25 mouse cellular contexts compared by ENCODE assay signal in genomic region chr8:46295951-46296350, GRCm38 (mm10). TPM values are rescaled to one million over a fixed set of nuclear protein-coding genes. Genes with fewer than 3 reads are reported as not detected.
A peak's percentile ranks its signal among the peaks of the same experiment; 100 is the strongest.
DNase-seq lines count a peak whose midpoint lies in the region; ATAC-seq and TF ChIP-seq lines count a peak whose summit lies in the region.
"Had no signal": no experiment of that assay in that cellular context is flagged by ENCODE, and none has a peak within 500 bp of the region (broad histone marks: within the 10 kb centered on the region; RNA-seq: fewer than 3 reads in every experiment).

No protein-coding gene starts in this region.

- peak overlapping the region; percentile 16 for H3K4me3 ChIP-seq in forebrain, embryonic 12.5 days (replicated peaks)
- no peak overlapping the region for H3K4me3 ChIP-seq in forebrain, embryonic 14.5 days (ENCODE audit: low read depth, low read length)
- H3K4me3 ChIP-seq in midbrain, embryonic 10.5 days, result peak overlapping the region; percentile 33
- H3K4me3 ChIP-seq in midbrain, postnatal 0 days (ENCODE audit: low read depth, low read length), result no peak overlapping the region
- peak overlapping the region; percentile 19; the same call in 1 of the 2 replicates for H3K4me3 ChIP-seq in limb, embryonic 10.5 days
- H3K4me3 ChIP-seq in midbrain, embryonic 15.5 days, result no peak overlapping the region
- no peak overlapping the region for H3K4me3 ChIP-seq in intestine, embryonic 16.5 days (ENCODE audit: low read length)
- H3K4me3 ChIP-seq: liver, embryonic 12.5 days had no signal

- peaks cover 95% of the 10 kb centered on the region for H3K27me3 ChIP-seq in forebrain, embryonic 12.5 days
- H3K27me3 ChIP-seq in forebrain, embryonic 14.5 days (replicated peaks; ENCODE audit: control insufficient read depth, insufficient read depth, low read length), result peaks cover 68% of the 10 kb centered on the region
- peaks cover 99% of the 10 kb centered on the region for H3K27me3 ChIP-seq in midbrain, embryonic 10.5 days (ENCODE audit: low read depth, poor library complexity, severe bottlenecking)
- H3K27me3 ChIP-seq in midbrain, postnatal 0 days (ENCODE audit: insufficient read depth, low read length), result peaks cover 76% of the 10 kb centered on the region
- H3K27me3 ChIP-seq in limb, embryonic 10.5 days (ENCODE audit: low read depth, poor library complexity, severe bottlenecking), result peaks cover 87% of the 10 kb centered on the region
- peaks cover 83% of the 10 kb centered on the region for H3K27me3 ChIP-seq in midbrain, embryonic 15.5 days (replicated peaks)
- H3K27me3 ChIP-seq in intestine, embryonic 16.5 days (replicated peaks; ENCODE audit: control insufficient read depth, insufficient read depth, low read length), result peaks cover 64% of the 10 kb centered on the region

- TF ChIP-seq CTCF in midbrain, postnatal 0 days (IDR thresholded peaks at IDR 0.05), result no peak

- H3K4me2 ChIP-seq in forebrain, embryonic 12.5 days, result peak overlapping the region; percentile 58
- no peak overlapping the region for H3K4me2 ChIP-seq in forebrain, embryonic 14.5 days (ENCODE audit: low read length)
- H3K4me2 ChIP-seq in midbrain, postnatal 0 days (ENCODE audit: low read depth, low read length, poor library complexity, severe bottlenecking), result no peak overlapping the region
- peak overlapping the region; percentile 2; the same call in 1 of the 2 replicates for H3K4me2 ChIP-seq in midbrain, embryonic 15.5 days
- H3K4me2 ChIP-seq in intestine, embryonic 16.5 days (ENCODE audit: low read depth, low read length), result no peak overlapping the region
- H3K4me2 ChIP-seq: liver, embryonic 12.5 days; lung, embryonic 14.5 days had no signal

- 0% methylated on average over 8 of the region's 8 CpGs for WGBS in forebrain, embryonic 12.5 days
- 2% methylated on average over 8 of the region's 8 CpGs for WGBS in forebrain, embryonic 14.5 days
- under 1% methylated on average over 8 of the region's 8 CpGs for WGBS in midbrain, embryonic 10.5 days
- WGBS in midbrain, postnatal 0 days, result under 1% methylated on average over 8 of the region's 8 CpGs
- under 1% methylated on average over 8 of the region's 8 CpGs for WGBS in limb, embryonic 10.5 days
- WGBS in midbrain, embryonic 15.5 days, result 0% methylated on average over 8 of the region's 8 CpGs
- WGBS in intestine, embryonic 16.5 days, result under 1% methylated on average over 8 of the region's 8 CpGs

- no peak for DNase-seq in forebrain, embryonic 14.5 days (ENCODE audit: low spot score)
- no peak for DNase-seq in midbrain, embryonic 10.5 days (ENCODE audit: low spot score)
- no peak for DNase-seq in midbrain, postnatal 0 days (ENCODE audit: low spot score)
- DNase-seq in limb, embryonic 10.5 days (ENCODE audit: low spot score), result no peak
- DNase-seq in ovary, postnatal 14 days (ENCODE audit: low spot score), result no peak
- DNase-seq: cerebellum, adult 11-12 months; kidney, adult 2 months; retina, postnatal 1 day; thymus, postnatal 4 days had no signal

- H3K4me1 ChIP-seq in forebrain, embryonic 12.5 days, result peaks cover 56% of the 10 kb centered on the region
- H3K4me1 ChIP-seq in forebrain, embryonic 14.5 days (ENCODE audit: control insufficient read depth, insufficient read depth, low read length), result 0 out of 2 replicates have a peak, but pooled peaks cover 8% of the 10 kb centered on the region
- H3K4me1 ChIP-seq in midbrain, embryonic 10.5 days, result peaks cover 60% of the 10 kb centered on the region
- peaks cover 4% of the 10 kb centered on the region for H3K4me1 ChIP-seq in midbrain, postnatal 0 days (ENCODE audit: insufficient read depth, low read length)
- peaks cover 29% of the 10 kb centered on the region for H3K4me1 ChIP-seq in limb, embryonic 10.5 days
- peaks cover 44% of the 10 kb centered on the region for H3K4me1 ChIP-seq in midbrain, embryonic 15.5 days
- 0 out of 2 replicates have a peak, but pooled peaks cover 9% of the 10 kb centered on the region for H3K4me1 ChIP-seq in intestine, embryonic 16.5 days (ENCODE audit: control insufficient read depth, insufficient read depth, low read length)
- H3K4me1 ChIP-seq: liver, embryonic 12.5 days had no signal

- no peaks in the 10 kb centered on the region for H3K9me3 ChIP-seq in forebrain, embryonic 12.5 days
- no peaks in the 10 kb centered on the region for H3K9me3 ChIP-seq in forebrain, embryonic 14.5 days (replicated peaks; ENCODE audit: control insufficient read depth, low read length)
- H3K9me3 ChIP-seq in midbrain, embryonic 10.5 days (replicated peaks), result no peaks in the 10 kb centered on the region
- H3K9me3 ChIP-seq in midbrain, postnatal 0 days (ENCODE audit: low read length), result no peaks in the 10 kb centered on the region
- no peaks in the 10 kb centered on the region for H3K9me3 ChIP-seq in limb, embryonic 10.5 days (replicated peaks)
- H3K9me3 ChIP-seq in midbrain, embryonic 15.5 days, result no peaks in the 10 kb centered on the region
- no peaks in the 10 kb centered on the region for H3K9me3 ChIP-seq in intestine, embryonic 16.5 days (ENCODE audit: control insufficient read depth, low read length)
- H3K9me3 ChIP-seq: liver, embryonic 12.5 days had no signal

- no peak for ATAC-seq in forebrain, embryonic 12.5 days (ENCODE audit: low FRiP score)
- ATAC-seq in forebrain, embryonic 14.5 days, result no peak
- ATAC-seq in midbrain, postnatal 0 days (ENCODE audit: low FRiP score), result no peak
- no peak for ATAC-seq in midbrain, embryonic 15.5 days (replicated peaks)
- ATAC-seq in intestine, embryonic 16.5 days, result no peak
- ATAC-seq: activated CD4-positive, CD25-positive, alpha-beta regulatory T cell, adult 4 months; hindbrain, embryonic 16.5 days; liver, embryonic 12.5 days had no signal

- no peak overlapping the region for H3K27ac ChIP-seq in forebrain, embryonic 12.5 days
- no peak overlapping the region for H3K27ac ChIP-seq in forebrain, embryonic 14.5 days (ENCODE audit: low read depth, low read length)
- peak overlapping the region; percentile 46; the same call in 1 of the 2 replicates for H3K27ac ChIP-seq in midbrain, embryonic 10.5 days (replicated peaks)
- no peak overlapping the region for H3K27ac ChIP-seq in midbrain, postnatal 0 days (ENCODE audit: low read depth, low read length)
- no peak overlapping the region for H3K27ac ChIP-seq in limb, embryonic 10.5 days
- H3K27ac ChIP-seq in midbrain, embryonic 15.5 days, result no peak overlapping the region
- H3K27ac ChIP-seq in intestine, embryonic 16.5 days (ENCODE audit: low read length), result no peak overlapping the region
- H3K27ac ChIP-seq: liver, embryonic 12.5 days; macrophage had no signal

- no peaks in the 10 kb centered on the region for H3K36me3 ChIP-seq in forebrain, embryonic 12.5 days (replicated peaks)
- H3K36me3 ChIP-seq in forebrain, embryonic 14.5 days (ENCODE audit: control insufficient read depth, insufficient read depth, low read length), result no peaks in the 10 kb centered on the region
- no peaks in the 10 kb centered on the region for H3K36me3 ChIP-seq in midbrain, embryonic 10.5 days
- H3K36me3 ChIP-seq in midbrain, postnatal 0 days (ENCODE audit: insufficient read depth, low read length), result no peaks in the 10 kb centered on the region
- H3K36me3 ChIP-seq in limb, embryonic 10.5 days, result no peaks in the 10 kb centered on the region
- H3K36me3 ChIP-seq in midbrain, embryonic 15.5 days (replicated peaks), result no peaks in the 10 kb centered on the region
- H3K36me3 ChIP-seq in intestine, embryonic 16.5 days (ENCODE audit: control insufficient read depth, insufficient read depth, low read length), result no peaks in the 10 kb centered on the region
- H3K36me3 ChIP-seq: liver, embryonic 12.5 days had no signal

- H3K9ac ChIP-seq in forebrain, embryonic 12.5 days, result peak overlapping the region; percentile 4; the same call in 1 of the 2 replicates
- H3K9ac ChIP-seq in forebrain, embryonic 14.5 days (ENCODE audit: low read length), result no peak overlapping the region
- H3K9ac ChIP-seq in midbrain, postnatal 0 days (replicated peaks; ENCODE audit: low read length, poor library complexity, severe bottlenecking), result no peak overlapping the region
- no peak overlapping the region for H3K9ac ChIP-seq in midbrain, embryonic 15.5 days
- H3K9ac ChIP-seq in intestine, embryonic 16.5 days (ENCODE audit: low read depth, low read length), result no peak overlapping the region
- H3K9ac ChIP-seq: liver, embryonic 12.5 days; lung, embryonic 14.5 days had no signal

RNA-seq across cellular contexts. Expression of gene Helt, which starts 1.5 kb away (rescaled TPM):
- 11.1 and 13.0 TPM in 2 replicates for polyA plus RNA-seq in forebrain, embryonic 12.5 days (2016; fragmentation: Nextera tagmentation; extraction: Ambion mirVana)
- polyA plus RNA-seq in forebrain, embryonic 14.5 days (2014; fragmentation: Nextera tagmentation; extraction: Ambion mirVana), result 5.4 and 5.9 TPM in 2 replicates
- 32.2 and 64.1 TPM in 2 replicates for polyA plus RNA-seq in midbrain, embryonic 10.5 days (2016; fragmentation: Nextera tagmentation; extraction: Ambion mirVana)
- 0.27 TPM in 1 of 2 replicates, not detected in the other for total RNA-seq in midbrain, postnatal 0 days (2014; rRNA removed)
- polyA plus RNA-seq in midbrain, postnatal 0 days (2015; fragmentation: Nextera tagmentation; extraction: Ambion mirVana), result 0.26 and 0.28 TPM in 2 replicates
- polyA plus RNA-seq in limb, embryonic 10.5 days (2016; fragmentation: Nextera tagmentation; extraction: Ambion mirVana), result not detected in 2 replicates
- 5.4 and 5.8 TPM in 2 replicates for polyA plus RNA-seq in midbrain, embryonic 15.5 days (2015; fragmentation: Nextera tagmentation; extraction: Ambion mirVana)
- polyA plus RNA-seq in intestine, embryonic 16.5 days (2015; fragmentation: Nextera tagmentation; extraction: Ambion mirVana), result not detected in 2 replicates
- total RNA-seq: adrenal gland, postnatal 14 days; CH12.LX; layer of hippocampus, postnatal 25 days; left cerebral cortex, postnatal 14 days; neutrophil, adult 5-6 weeks had no signal
- polyA plus RNA-seq: activated CD4-positive, CD25-positive, alpha-beta regulatory T cell, adult 4 months; gonadal fat pad, adult 2 months; heart, embryonic 16.5 days; hindbrain, embryonic 16.5 days; kidney, adult 2 months; large intestine, adult 2 months; liver, embryonic 12.5 days; lung, embryonic 14.5 days; macrophage had no signal

Comparison
In these comparisons a context has a peak if more than half of its experiments do, and no peak if none do; other contexts are left out.
1. H3K4me2 ChIP-seq: peak in forebrain, embryonic 12.5 days (single experiment) and midbrain, embryonic 15.5 days (single experiment); none in forebrain, embryonic 14.5 days (single experiment), midbrain, postnatal 0 days (single experiment) and intestine, embryonic 16.5 days (single experiment).
2. H3K4me3 ChIP-seq: peak in forebrain, embryonic 12.5 days (single experiment), midbrain, embryonic 10.5 days (single experiment) and limb, embryonic 10.5 days (single experiment); none in forebrain, embryonic 14.5 days (single experiment), midbrain, postnatal 0 days (single experiment), midbrain, embryonic 15.5 days (single experiment) and intestine, embryonic 16.5 days (single experiment).